Mouse (Mus musculus) urinary bladder, adult 2 months (tissue): Measurements from ENCODE around the gene Pfn4. TPM values are rescaled to one million over a fixed set of nuclear protein-coding genes. Genes with fewer than 3 reads are reported as not detected.
"Not testable (repeated sequence)": the region's sequence is repeated elsewhere in the genome, so short reads cannot be mapped to it uniquely, and the experiment has no call there.

Source experiments
- DNase-seq: peaks from one replicate; pipeline ENCODE4 v3.0.0; 2022; ENCODE audit warnings: low spot score
- polyA plus RNA-seq: library from polyadenylated mRNA; depleted of rRNA; stranded (reverse); fragments of >200 nt; gene quantifications from 2 replicates; pipeline ENCODE4 v1.2.3, GENCODE M21; 2012; rRNA removed

Gene Pfn4
- 0.70 and 0.99 TPM in 2 replicates for polyA plus RNA-seq

DNA sequence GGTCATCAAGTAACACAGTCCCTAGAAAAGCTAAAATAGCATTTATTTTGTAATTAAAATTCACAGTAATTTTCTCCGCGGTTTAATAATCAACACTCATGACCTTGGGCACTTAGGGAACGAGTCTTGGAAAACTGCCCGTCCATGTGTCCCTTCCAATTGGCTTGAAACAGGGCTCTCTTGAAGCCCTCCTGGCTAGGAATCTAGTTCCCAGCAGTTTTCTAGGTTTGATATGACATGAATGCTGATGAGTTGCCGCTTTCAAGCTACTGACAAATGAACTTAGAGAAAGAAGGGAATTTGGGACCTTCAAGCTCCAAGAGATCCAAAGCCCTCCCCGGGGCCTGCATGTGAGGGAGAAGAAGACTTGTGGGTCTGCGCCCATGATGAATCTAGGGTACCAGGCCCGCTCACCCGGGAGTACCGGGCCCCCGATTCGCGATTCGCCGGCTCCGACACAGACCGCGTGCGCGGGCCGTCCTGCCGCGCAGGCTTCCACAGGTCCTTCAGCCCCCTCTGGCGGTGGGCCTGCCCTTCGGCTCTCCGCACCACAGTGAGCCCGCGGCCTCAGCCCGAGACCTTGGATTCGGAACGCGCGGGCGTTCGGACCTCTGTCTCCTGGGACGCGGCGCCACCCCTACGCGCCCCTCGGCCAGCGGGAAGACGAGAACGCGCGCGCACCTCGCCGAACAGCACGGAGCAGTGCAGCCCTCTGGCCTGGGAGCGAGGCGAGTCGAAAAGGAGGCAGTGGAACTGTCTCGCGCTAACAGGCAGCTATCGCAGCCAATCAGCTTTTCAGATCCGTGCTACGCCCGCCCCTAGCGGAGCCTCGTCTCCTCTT is at the start of gene Pfn4, which contains the start of gene Fam228b:
TSS of gene Pfn4 (plus strand) at position 531 of the 841 bp plus-strand sequence.
TSS of gene Fam228b (minus strand) at position 776 of the 841 bp plus-strand sequence.
- peak; percentile 96 for DNase-seq

DNA sequence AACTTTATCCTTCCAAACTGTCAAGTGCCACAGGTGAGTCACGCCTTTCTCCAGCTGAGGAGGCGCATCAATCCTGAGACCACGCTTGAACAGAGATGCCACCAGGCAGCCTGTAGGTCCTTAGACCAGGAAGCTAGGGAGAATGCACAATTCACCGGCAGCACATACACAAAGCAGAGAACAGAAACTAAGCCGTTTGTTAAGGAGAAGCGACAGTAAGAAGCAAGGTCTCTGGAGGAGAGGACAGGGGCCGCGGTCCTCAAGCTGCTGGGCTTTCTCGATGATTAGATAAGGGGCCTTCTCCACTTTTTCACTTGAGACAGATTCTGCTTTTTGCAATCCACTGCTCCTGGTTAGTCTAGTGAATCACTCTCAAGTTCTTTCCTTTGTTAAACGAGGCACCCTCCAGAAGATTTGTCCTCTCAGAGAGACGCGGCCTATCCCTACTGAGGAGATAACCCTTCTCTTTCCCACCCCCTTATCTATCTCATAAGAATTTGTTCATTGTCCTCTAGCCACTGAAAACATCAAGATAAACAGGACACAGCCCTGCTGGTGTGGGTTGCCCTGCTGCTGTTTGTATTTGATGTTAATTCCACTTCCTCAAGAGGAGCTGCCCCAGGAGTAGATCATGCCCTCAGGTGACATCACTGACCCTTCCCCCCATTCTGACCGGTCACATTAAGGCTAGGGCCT is 49.6 kb upstream of the Pfn4 start:
- no peak for DNase-seq

DNA sequence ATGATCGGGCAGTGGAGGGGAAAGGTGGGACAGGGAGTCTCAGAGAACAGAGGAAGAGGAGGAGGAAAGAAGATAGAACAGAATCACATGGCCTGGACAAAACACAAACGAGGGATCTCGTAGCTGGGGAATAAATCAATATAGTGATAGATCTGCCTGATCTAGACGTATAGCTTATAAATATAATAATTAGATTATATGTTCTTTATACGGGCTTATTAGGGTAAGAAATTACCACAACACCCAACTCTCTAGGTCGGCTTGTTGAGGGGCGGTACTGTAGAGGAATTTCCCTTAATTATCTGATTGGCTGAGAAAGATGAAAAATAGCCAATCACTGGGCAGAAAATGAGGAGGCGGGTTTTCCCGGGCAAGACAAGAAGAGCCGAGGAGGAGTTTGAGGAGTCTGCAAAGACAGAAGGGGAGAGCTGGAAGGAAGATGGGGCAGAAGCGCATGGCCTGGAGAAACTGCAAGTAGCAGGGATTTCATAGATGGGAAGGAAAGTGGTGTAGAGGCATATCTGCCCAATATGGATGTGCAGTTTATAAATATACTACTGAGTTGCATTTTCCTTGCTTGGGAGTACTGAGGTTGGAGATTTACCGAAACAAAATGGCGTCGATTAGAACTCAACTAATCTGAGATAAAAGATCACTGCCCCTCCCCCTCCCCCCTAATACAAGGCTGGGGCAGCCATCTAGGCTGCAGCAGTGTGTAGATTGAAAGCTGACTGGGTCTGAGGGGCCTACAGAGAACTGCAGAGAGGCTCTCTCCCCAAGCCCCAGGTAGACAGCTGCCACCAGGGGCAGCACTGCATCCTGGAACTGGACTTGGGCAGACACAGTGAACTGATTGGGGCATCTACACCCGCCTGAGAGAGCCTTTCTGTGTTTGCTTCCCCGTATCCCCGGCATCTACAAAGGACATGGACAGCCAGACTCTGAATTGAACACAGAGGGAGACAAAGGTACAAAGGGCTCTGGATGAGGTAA is 48.8 kb upstream of the Pfn4 start:
- DNase-seq = no peak

DNA sequence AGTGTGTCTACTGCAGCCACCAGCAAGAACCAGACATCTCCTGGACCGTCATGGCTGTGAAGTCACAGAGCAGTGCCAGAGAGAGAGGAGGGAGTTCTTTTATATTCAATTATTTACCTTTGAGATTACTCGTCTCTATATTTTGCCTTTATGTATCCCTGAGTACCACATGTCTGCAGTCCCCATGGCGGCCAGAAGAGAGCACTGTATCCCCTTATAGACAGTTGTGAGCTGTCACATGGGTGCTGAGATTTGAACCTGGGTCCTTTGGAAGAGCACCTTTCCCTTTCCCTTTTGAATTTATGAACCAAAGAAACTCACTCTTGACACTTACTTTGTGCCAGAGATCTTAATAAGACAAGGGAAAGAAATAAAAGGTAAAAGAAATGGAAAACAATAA is 39.7 kb upstream of the Pfn4 start:
- no peak for DNase-seq

DNA sequence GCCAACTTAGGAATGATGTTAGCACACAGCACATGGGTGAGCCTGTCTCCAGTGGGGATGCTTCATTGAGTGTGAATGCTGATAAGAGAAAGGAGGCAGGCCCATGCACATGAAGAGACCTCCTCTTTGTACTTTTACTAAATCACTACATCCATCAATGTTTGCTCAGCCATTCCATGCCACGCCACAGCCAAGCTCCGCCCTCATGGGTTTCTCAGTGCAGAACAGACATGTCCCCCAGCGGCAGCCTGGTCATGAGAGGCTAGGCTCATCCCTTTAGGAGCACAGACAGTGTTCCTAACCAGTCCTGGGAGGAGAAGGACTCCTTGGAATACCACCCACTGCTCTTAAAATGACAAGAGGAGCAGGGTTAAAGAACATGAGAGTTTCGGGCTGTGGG is 37.2 kb upstream of the Pfn4 start:
- DNase-seq = no peak

DNA sequence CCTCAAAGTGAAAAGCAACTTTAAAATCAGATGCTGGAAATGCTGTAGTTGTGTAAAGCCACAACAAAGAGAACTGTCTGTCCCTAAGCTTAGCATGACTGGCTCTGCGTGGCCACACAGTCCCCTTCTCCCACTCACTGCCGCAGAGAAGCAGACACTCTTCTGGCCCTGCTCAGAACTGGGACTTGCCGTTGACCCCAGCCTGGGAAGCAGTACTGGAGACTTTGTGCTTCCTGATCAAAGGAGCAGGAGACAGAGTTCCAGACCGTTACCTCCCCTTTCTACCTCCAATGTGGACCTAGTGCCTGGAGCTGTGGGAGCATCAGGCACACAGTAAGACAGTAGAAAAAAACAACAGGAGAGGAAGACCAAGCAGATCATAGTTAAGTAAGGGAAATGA is 36.5 kb upstream of the Pfn4 start:
- DNase-seq = no peak

DNA sequence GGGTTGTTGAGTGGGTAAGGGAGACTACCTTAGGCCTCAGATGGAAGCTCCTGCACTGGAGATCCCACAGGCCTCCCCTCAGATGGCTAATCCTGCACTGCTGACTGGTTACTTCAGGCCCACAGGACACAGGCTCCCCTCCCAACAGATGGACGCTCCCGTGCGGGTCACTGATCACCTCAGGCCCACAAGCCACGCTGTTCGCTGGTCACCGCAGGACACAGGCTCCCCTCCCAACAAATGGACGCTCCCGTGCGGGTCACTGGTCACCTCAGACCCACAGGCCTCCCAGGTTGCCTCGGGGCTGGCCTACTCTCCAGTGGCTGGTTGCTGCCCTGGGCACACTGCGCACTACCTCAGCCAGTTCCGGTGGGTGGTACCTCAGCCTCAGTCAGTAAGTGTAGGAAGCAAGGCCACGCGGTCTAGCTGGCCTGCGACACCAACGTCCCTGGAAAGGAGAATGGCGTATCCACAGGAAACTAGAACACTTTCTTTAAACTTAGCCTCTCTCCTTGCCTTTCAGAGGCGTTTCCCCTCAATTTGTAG is 30.7 kb upstream of the Pfn4 start, which contains the start of gene Fam228a:
TSS of gene Fam228a (minus strand) at position 400 of the 546 bp plus-strand sequence.
- no peak for DNase-seq

DNA sequence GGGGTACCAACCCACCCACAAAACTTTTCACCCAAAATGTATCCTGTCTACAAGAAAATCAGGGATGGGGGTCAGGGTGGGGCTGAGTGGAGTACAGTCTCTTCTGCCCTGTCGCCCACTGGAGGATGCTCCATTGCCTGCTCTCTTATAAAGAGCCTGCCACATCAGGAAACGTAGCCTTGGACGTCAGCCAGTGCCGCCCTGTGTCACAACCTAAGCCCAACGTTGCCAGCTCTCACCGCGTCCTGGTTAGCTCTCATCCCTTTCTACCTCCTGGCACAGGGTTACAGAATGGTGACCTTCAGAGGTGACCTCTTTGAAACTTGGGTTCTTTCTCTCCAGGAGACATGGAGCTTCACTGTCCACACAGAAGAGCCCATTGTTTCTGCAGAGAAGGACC is 28.0 kb upstream of the Pfn4 start:
- DNase-seq = no peak

DNA sequence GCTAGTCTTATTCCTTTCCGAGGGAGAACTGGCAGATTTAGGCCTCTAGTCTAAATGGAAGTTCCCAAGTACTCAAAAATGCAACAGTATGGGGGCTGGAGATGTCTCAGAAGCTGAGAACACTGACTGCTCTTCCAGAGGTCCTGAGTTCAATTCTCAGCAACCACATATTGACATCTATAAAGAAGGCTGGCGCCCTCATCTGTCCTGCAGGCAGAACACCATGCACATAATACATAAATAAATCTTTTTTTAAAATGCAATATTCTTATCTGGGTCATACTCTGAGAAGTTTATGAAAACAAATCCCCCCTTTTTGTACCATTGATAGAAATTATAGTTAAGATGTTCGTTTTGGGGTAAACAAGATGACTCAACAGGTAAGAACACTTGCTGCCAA is 26.6 kb upstream of the Pfn4 start:
- no peak for DNase-seq

DNA sequence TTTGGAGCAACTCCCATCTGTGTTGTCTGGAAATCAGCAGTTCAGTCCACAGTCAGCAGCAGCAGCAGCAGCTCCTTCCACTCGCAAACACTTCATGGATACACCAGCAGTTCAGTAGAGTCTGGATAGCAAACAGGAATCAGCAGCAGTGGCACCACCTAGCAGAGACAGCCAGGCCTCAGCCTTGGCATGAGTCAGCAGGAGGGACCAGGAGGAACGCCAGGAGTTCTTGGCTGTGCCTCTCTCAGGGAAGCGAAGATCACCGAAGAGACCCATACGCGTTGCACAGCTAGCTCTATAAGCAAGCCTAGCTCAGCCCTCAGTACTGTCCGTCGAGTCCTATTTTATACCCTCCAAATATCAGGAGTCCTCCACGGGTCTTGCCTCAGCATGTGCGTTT is 24.3 kb upstream of the Pfn4 start:
- DNase-seq = no peak

DNA sequence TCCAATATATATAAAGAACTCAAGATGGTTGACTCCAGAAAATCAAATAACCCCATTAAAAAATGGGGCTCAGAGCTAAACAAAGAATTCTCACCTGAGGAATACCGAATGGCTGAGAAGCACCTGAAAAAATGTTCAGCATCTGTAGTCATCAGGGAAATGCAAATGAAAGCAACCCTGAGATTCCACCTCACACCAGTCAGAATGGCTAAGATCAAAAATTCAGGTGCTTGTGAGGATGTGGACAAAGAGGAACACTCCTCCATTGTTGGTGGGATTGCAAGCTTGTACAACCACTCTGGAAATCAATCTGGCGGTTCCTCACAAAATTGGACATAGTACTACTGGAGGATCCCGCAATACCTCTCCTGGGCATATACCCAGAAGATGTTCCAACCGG is 14.4 kb upstream of the Pfn4 start:
- DNase-seq = not testable (repeated sequence)

DNA sequence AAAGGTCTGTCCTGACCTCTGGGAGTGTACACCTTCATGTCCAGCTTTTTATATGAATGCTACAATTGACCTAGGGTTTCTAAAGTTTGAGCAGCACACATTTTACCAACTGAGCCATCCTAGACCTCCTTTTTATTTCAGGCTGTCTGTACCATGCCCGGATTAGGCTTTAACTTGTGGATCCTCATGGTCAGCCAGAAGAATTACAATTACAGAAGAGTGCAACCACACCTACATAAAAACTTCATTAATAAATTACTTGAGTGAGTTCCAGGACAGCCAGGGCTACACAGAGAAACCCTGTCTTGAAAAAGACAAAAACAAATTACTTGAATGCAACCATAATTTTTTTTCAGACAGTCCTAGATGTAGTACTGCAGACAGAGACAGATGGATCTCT is 11.8 kb upstream of the Pfn4 start:
- no peak for DNase-seq

DNA sequence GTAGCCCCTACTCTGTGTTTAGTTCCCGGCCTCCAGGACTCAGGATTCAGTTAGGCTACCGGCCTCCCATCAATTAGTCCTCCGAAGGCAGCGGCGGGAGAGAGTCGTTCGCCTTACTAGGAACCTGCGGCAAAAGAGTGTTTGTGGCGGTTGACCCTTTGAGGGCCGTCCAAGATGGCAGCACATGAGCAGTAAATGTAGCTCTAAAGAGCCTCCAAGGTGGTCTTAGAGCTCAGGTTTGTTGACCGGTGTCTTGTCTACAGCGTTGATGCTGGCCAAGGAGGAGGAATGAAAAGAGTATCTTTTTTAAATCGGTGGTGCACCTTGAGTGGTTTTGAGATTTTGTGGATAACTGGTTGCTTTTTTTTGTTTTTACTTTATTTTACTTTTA is 506 bp downstream of the Pfn4 start:
- no peak for DNase-seq

DNA sequence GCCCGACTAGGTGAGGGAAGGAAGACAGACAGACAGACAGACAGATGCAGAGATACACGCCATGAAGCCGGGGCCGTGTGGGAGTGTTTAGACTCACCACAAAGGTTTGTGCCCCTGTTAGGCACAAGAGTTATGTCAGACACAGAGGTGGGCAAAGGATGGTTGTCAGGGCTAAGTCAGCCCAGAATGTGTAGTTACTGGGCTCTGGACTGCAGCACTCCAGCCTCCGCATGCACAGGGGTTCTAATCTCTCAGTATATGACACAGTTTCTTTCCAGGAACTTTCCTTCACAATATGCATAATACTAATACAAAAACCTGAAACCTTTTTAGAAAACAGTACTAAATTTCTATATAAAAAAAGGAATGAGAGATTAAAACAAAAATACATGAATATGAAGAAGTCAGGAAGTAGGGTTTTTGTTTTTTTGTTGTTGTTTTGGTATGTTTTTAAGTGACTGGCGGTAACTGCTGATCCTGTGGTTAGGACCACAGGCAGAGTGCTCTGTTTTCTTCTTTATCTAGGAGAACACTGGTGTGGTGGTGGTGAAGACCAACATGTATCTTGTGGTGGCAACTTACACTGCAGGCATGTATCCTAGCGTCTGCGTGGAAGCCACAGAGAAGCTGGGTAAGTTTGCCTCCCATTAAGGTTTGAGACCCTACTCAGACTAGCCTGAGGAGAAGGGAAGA is 6.2 kb downstream of the Pfn4 start:
- DNase-seq = no peak

DNA sequence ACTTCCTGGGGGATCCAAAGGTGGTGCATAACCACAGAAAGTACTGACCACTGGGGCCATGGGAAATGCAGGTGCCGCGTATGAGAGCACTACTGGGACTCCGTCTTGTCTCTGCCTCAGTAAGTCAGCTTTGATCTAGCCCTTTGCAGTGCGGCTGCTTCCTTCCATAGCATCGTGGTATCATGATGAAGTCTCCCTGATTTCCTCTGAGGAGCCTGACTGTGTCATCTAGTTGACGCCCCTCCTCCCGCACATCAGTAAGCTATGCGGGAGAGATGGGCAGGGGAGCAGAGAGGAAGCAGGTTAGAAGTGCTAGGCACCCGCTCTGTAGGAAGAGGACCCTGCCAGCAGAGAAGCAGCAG is 6.7 kb downstream of the Pfn4 start:
- DNase-seq = no peak

DNA sequence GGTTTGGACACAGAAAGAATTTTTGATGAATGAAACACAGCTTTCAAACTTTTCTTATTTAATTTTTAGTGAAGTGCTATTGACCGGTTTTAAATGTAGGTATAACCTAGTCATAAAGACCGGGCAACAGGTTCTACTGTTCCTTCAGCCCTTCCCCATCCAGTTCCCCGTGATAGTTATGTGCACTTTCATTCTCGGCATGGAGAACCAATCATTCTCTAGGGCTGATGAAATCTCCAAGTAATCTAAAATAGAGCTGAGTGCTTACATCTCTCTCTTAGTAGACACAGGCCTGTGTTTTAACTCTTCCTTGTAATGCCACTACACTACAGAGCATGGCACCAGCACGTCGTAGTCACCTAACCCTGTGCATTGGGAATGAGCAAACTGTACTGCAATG is 8.9 kb downstream of the Pfn4 start:
- no peak for DNase-seq

DNA sequence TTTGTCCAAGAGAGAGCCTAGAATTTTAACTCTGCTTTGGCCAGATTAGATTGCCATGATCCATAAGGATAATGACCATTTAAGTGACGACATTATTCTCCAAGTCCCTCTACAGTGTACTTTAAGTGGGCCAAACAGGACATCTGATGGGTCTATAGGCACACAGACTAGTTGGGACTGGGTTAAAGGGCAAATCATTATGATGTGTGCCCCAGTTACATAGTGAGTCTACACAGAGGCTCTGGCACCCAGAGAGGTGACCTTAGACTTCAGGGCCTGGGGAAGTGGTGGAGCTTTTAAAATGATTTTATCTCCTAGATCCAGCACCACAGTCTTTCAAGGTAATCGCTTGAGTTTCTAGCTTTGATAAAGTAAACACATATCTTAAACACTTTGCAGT is 11.4 kb downstream of the Pfn4 start:
- DNase-seq = no peak

DNA sequence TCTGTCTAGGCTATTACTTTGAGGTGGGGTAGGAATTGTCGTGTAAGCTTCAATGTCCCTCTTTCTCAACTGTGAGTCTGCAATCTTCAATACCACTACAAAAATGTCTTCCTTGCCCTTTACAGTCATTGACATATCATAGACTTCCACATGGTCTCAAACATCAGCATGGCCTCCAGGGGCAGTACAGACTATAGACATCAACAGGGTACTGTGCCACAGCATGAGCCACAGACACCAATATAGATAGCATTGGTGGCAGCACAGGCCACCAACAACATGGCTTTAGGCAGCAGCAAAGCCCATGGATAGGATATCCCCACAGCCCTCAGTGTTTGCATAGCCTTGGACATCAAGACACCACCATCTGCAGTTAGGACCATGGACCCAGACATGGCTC is 12.4 kb downstream of the Pfn4 start:
- no peak for DNase-seq

DNA sequence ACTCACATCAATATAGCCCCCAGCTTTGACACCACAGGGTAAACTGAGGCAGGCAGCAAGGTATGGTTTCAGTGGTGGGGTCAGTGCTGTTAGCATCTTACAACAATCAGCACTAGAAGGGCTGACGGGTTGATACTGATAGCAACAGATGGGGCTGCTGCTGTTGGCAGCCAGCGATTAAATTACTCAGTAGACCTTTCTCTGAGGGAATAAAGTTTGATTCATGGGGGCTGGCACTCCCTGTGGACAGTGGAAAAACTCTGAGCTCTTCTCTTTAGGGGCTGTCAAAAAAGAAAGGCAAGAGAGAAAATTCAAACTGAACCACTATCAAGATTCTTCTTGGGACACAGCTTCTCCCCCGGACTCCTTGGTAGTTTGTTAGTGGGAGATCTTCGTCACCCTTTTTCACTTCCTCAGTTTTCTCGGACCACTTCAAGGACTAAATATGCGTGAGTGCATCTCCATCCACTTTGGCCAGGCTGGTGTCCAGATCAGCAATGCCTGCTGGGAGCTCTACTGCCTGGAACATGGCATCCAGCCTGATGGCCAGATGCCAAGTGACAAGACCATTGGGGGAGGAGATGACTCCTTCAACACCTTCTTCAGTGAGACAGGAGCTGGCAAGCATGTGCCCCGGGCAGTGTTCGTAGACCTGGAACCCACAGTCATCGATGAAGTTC is 13.0 kb downstream of the Pfn4 start:
- not testable (repeated sequence) for DNase-seq

DNA sequence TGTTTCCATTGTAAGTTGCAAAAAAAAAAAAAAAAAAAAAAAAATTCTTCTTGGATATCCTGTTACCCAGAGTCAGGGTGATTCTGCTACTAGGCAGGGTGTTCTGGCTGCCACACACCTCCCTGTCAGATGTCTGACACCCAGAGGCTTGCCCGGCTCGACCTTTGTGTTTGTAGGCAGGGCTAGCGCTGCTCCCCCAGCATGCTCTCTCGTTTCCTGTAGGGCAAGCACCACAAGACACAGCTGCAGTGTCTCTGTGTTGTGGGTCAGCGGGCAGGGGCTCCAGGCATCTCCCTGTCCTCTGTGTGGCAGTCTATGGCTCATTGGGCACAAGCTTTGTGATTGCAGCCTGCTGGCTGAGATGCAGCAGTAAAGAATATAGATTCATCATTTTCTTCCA is 14.8 kb downstream of the Pfn4 start:
- DNase-seq = no peak

DNA sequence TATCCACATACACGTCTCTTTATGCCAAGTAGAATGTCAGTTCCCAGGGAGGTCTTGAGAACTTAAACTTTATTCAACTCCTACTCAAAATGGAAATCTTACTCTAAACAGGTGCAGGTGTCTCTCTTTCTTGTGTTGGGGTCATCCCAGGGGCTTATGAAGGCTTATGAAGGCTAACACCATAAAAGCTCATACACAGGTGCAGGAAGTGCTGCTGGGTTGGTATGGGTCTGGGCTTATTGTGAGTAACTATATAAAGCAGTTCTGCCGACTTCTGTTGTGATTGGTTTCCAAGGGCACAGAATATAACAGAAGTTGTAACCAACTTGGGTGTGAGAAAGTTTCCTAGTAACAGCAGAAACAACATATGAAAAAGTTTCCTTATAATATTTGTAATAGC is 15.6 kb downstream of the Pfn4 start:
- DNase-seq = no peak
